Mouse (Mus musculus): ENCODE measurements at regions not wholly inside any gene's neighbourhood (a gene's known extent, or its start where the extent isn't known, plus 50 kb on each side); places are given as distances from the start of the nearest gene placed in this dataset.
A peak's percentile ranks its signal among the peaks of the same experiment; 100 is the strongest.

DNA sequence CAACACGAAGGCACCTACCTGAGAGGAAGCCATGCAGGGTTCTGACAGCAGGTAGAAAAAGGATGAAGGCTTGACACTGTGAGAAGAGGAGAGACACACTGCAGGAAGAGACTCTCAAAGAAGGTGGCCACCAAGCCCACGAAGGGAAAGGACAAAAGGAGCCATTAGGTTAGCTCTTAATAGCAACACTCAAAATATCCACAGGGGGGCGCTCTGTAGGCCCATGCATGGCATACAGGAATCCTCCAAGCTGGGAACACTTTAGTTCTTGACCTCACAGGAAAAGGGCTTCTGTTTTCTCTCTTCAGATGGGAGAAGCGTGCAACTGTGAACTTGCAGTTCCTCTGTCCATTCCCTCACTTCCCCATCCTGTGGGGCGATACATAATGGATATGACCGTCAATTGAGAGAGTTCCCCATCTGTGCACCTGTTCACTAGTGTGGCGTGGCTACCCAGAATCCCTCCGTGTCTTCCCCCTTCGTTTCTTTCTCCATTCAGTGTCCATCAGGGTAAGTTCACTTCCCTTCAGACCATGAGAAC lies 162.9 kb downstream of the Gm826 start:
- TF ChIP-seq EP300 (IDR thresholded peaks at IDR 0.05; ENCODE audit: low read depth) (no peak), CTCF (IDR thresholded peaks at IDR 0.05; ENCODE audit: low read depth) (0 out of 2 replicates have a peak, but pooled peaks have one; percentile 12)

Data from heart, postnatal 0 days (tissue).